Mouse (Mus musculus) spleen, postnatal 36 days (tissue): ENCODE measurements around the gene Tmem132d.
"Not testable (repeated sequence)": the region's sequence is repeated elsewhere in the genome, so short reads cannot be mapped to it uniquely, and the experiment has no call there.

Experiments used
- DNase-seq, 2 experiments: peaks; one replicate each; pipeline ENCODE4 v3.0.0; 2022; ENCODE audit warnings: low spot score in 2 of 2, mixed read lengths in 1 of 2

Tmem132d gene

DNA sequence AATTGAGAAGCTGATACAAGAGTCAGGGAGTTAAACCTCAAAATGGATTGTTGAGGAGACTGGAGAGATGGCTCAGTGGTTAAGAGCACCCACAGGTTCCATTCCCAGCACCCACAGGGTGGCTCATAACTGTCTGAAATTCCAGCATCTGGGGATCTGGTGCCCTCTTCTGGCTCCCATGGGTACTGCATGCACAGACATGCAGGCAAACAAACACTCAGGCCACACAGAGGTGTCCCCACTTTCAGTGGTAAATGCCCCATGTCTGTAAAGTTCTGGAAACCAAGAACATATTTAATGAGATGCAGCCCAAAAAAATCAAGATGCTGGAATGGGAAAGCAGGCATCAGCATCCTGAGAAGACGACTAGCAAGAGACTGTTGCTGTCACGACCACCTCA lies 333.4 kb downstream of the Tmem132d start:
- no peak for DNase-seq

DNA sequence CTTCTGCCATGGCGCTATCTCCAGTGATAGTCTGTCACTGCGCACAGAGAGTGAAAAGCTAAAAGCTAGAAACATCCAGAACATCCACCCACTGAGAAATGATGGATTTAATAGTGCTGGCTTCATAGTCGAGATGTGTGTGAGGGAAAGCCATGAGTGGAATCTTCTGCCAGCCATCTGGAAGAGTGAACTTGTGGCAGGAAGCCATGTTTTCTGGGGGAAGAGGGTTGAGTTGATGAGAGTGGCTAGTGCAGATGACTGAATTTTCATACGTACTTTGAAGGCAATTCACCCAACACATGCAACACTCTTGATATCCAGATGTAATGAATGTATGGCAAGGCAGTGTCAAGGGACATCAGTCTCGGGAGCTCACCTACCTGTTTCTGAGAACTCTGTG lies 342.3 kb downstream of the Tmem132d start:
- DNase-seq, result no peak

DNA sequence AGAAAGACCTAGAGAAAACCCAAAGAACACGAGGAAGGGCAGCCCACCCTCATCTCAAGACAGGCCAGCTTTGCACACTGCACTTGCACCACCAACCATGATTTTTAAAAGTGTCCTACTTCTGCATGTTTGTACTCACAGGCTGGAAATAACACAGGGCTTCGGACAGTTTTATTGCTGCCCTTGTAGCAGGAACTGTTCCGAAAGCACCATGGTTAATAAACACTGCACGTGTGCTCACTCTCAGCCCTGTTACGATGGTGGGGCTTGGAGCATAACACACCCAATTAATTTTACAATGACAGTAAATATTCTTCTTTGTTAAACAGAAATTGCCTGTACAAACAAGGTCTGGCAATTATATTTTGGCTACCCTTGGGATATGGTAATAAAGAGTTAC lies 357.4 kb downstream of the Tmem132d start:
- no peak for DNase-seq

DNA sequence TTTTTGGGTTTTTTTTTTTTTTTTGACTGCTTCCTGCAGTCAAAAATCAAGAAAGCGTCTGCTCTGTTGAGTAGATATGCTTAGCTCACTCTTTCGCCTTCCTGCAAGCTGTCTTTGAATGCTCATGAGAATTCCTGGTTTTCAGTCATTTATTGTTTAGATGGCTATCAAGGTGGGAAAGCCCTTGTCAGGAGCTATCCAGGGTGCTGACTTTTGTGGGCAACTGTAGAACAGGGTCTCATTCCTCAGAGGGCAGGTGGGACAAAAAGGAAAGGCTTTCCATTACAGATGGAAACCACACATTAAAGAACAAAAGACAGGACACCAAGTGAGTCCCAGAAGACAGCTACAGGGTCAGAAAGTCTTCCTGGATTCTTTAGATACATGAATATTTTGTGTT lies 360.3 kb downstream of the Tmem132d start:
- DNase-seq, result no peak

DNA sequence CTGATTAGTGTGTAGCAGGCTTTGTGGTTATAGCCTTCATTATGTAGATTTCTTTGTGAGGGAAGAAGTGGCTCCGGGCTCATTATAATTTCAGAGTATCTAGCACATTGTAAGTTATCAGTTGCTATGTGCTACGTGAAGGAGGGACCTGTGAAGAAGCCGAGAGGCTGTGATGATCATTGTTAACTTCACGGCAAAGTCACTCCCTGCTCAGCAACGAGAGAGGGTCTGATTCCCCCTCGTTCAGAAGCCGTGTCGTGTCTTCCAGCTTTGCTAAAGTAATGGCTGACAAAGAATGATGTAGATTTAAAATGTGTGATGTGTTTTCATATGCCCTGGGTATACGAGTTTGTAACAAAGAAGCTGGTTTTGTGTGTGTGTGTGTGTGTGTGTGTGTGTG lies 391.1 kb downstream of the Tmem132d start:
- DNase-seq, result no peak

DNA sequence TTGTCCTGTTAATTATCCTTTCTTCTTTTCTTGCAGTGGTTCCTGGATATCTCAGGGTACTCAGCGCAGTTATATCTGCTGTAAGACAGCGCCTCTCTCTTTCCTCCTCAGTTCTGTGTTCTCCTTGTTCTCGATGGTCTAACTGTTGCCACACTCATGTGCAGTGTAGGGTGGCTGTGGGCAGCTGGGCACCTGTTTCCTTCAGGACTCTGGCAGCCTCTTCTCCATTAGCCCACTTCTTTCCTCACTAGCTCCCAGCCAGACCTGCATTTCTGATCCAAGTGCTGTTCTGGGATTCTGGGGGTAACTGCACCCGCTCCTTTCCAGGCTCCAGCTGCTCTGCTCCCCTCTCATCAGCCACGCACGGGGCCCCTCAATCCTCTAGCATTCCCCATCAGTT lies 392.8 kb downstream of the Tmem132d start:
- no peak for DNase-seq

DNA sequence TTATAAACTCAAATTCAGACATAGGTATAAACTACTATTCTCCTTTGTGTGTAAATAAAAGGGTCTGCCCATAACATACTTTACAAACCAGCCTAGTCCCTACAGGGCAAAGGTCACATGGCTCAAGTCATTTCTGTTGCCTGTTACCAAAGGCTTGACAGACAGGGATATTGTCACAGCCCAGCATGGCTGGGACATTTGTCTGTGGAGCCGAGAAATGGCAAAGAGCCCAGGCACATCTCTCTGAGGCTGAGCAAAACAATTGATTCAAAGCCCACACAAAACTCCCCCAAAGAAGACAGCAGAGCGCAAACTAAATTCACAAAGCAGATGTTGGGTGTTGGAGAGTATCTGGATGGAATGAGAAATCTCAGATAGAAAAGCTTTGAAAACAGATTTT lies 405.8 kb downstream of the Tmem132d start:
- no peak for DNase-seq

DNA sequence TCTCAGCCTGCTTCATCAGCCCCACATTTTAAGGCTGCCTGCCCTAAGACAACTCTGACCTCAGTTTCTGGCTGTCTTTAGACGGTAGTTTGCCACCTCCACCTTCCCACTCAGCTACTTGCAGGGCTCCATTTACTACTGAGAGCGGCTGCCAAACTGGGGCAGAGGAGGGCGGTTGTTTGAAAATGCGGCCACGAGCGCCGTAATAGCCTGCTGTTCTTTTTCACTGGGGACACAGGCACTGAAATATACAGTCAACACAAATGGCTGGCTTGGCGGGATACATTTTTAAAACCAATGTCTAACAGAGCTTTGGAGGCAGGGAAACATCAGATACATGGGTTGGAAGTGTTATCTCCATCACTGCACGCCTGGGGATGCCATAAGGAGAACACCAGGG lies 428.2 kb downstream of the Tmem132d start:
- no peak for DNase-seq

DNA sequence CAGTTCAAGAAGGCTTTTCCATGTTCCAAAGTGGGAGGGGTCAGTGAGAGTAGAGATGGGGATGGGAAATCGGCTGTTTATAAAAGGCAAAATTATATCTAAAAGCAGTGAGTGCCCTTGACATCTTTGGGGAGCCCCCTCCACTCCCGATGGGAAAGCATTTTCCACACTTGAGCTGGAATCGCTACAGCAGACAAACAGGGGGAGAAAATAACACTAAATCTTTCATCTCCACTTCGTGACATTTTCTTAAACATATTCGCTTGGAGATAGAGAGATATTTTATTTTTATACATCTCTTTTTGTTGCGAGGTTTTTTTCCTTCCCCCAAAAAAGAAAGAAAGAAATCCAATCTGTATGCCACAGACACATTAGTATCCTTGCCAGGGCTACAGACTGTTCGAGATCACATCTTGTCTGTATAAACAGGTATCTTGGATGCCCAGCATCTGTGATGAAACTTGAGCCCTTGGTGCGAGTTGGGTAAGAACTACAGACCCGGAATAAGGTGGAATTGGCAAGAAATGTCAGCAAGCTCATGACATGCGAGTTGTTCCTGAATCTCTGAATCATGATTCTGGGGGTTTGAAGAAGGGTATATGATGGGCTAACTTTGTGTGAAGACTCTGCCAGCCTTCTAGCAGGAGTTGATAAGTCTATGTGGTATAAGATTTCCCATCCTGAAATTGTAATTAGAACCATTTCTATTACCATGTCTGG lies 436.2 kb downstream of the Tmem132d start:
- DNase-seq, result no peak

DNA sequence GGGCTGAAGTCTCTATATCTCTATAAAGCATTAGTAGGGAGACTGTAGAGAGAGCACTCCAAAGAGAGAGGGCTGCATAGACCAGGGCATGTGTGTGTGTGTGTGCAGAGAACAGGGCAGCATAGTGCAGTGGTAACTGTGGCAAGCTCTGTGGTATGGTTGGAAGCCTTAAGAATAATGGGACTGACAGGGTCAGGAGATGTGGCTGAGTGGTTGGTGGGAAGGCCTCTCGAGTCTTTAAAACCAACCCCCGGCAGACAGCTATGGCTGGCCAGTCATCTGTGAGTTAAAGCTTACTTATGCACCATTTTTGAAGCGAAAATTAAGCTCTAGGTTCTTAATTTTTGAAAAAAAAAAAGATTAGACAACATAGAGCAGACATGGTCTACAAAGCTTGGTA lies 439.4 kb downstream of the Tmem132d start:
- DNase-seq, result no peak

DNA sequence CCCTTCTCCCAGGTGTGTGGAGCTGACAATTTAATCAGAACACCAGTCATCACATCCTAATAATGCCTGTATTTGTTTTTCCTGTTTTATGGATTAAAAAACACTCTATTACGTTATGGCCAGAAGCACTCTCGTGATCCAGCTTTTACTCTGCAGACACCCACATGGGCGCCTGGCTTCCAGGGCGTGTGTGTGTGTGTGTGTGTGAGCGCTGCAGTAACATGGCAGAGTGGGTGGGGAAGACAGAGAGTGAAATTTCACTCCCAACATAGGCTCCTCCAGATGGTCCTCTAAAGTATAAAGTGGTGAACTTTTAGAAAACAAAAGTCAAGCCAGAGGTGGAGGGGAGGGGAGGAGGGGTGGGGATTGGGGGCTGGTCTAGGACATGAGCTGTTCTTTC lies 442.1 kb downstream of the Tmem132d start:
- DNase-seq, result no peak

DNA sequence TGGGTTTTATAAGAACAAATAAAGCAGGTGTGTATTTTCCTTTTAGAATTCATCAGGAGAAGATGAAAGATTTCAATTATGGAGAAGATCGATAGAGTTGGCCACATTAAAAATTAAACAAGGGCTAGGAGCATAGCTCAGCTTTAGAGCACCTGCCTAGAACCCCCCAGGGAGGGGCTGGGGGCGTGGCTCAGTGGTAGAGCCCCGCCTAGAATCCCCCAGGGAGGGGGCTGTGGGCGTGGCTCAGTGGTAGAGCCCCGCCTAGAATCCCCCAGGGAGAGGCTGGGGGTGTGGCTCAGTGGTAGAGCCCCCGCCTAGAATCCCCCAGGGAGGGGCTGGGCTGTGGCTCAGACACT lies 452.9 kb downstream of the Tmem132d start:
- DNase-seq, result not testable (repeated sequence)

DNA sequence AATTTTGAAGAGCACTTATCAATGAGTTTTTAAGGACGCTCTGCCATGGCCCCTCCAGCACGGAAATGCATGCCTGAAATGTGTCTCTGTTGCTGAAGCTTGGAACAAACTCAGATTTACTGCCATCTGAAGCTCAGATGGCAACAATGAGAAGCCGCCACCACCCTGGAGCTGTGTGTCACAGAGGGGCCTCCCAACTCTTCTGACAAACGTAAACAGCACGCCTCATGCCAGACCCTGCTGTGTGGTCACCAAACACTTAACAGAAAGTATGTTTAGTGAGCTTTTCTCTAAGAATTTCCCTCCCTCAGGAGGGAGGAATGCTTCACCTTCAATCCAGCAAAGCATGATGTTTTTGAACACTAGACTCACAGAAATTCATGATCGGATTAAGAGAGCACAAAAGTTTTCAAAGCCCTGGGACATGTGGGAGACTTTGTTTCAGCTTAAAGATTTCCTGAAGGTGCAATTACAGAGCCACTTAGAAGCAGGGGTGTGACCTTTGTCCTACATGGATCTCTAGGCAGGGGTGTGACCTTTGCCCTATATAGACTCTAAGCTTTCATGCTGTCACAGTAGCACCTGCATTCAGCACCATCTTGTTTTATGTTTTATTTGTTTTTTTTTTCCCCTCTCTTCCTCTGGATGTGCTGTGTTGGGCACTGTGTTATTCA lies 453.4 kb downstream of the Tmem132d start:
- DNase-seq, result no peak

DNA sequence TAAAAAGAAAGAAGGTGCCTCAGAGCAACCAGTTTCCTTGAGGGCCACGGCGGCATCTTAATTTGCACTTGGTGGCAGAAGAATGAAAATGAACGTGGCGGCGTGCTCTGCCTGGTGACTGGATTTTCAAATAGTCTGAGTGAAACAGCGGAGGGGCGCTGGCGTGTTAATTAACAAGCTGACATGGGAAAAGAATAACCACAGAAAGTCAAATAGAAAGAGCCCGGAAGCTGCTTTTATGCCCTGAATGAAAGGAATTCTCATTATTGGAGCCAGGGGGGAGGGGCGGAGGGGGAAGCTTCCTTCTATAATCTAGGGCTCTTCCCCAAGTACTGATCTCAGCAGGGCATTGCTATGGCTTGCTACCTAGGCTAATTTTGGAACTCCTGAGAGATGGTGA lies 456.2 kb downstream of the Tmem132d start:
- no peak for DNase-seq

DNA sequence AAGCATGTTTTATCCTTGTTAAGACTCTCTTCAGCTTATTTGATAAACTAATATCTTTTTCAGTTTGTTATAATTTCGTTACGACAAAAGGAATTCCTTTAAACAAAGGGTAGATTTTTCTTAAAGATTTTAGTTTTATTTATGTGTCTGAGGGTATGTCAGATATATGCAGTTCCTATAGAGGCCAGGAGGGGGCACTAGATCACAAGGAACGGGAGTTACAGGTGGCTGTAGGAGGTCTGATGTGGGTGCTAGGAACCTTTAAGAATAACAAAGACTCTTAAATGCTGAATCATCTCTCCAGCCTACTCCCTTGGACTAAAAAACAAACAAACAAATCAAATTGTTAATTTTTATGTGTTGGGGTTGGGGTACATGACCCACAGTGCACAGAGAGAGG lies 467.2 kb downstream of the Tmem132d start:
- no peak for DNase-seq

DNA sequence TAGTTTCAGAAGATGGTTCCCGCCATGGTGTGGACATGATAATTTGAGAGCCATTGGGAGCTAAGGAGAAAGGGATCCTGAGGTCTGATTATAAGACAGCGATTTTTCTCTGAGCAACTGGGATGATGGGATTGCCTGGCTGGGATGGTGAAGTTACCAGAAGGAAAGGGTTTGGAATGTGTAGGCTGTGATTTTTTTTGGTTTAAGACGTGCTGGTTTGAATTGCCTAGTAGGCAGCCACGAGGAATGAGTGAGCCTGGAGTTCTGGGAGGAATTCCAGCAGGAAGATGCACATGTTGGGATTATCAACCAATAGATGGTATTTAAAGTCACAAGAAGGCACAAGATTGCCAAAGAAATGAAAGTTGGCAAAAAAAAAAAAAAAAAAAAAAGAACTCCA lies 470.2 kb downstream of the Tmem132d start:
- DNase-seq, result no peak

DNA sequence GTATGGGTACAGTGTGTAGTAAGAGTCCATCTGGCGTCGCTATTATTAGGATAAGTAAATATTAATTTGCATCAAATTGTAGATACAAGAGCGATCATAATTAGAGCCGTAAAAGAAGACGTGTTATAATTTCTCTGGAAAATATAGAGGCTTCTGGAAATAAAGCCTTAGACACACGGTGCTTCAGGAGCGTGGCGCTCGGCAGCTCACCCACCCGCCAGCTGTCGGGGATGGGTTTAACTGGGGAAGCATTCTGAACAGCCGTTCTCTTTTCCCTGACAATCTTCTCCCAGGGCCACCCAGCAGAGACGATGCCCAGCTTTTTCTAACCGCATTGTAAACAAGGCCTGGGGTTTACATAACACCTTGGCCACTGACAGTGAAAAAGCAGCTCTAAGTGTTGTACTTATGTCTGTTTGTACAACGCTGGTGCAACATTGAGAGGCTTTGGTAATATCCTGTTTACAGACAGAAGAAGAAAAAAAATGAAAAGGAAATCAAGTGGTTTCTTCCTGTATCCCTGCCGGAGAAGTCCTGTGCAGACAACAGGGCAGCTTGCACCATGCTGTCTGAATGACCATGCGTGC lies 476.3 kb downstream of the Tmem132d start:
- no peak for DNase-seq

DNA sequence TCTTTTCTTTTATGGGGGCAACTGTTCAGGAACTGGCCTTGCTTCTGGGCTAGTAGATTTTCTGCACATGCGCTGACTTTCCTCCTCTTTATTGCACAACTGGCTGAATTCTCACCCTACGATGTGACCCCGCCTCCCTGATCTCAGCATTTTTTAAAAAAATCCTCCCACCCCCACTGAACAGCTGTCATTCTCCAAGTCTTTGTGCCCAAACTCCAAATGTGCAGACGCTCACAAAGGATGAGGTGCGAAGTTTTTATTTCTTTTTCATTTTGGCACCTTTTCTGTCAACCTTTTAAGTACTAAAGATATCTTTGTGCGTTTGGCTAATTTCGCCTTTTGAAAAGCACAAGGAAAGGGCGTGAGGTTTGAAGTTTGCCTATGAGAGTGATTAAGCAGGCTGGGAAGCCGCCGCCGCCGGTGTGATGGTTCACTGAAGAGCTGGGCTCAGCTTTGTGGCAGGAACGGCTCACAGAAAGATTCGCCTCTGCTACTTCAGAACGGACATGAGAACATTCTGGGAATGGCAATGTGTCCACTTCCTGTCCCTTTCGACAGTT lies 478.6 kb downstream of the Tmem132d start:
- DNase-seq, result no peak

DNA sequence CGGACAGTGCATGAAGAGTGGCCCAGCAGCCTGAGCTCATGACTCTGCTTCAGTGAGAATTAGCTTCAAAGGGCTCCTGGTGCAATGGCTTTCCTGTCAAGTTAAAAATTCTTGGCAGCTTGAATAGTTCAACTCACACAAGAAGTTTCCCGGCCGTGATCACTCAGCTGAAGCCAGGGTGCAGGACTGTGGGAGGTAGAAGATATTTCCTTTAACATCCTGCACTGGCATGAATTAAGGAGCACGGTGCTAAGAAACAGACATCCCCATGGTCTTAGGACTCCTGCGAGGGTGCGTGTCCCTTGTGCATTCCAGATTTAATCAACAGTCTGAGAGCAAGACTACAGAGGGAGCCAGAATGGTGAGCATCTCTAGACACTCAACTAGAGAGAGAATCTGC lies 480.1 kb downstream of the Tmem132d start:
- no peak for DNase-seq

DNA sequence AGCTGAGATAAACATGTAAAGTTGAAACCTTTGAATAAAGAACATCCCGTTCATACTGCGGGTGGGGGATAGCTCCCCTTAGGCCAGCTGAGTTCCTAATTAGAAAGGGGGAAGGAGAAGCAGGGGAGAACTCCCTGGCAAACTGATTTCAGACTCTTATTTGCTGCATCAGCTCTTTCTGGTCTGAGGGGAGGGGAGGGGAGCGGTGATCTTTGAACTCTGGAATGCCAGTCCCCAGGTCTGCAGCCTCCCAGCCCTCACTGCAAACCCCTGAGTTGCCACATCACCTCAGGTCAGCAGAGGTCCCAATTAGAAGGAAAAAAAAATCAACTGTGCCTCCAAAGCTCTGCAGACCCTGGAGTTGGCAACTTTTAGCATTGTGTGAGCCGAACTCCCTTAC lies 482.3 kb downstream of the Tmem132d start:
- no peak for DNase-seq

DNA sequence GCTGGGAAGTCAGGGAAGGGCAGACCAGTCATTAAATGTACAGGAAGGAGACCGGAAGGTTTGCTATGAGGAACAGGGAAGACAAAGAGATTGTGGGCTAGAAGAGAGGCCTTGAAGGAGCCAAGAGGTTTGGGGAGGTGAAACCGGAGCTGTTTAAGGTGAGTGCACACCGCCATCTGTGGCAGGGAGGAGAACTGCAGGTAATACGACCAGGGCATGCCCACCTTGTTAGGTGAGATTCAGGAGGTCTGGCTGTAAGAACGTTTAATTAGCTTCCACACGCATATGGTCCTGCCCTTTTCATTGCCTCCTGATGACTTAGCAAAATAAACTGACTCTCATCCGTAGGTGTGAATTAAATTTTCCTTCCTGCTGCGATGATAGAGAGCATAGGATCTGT lies 485.6 kb downstream of the Tmem132d start:
- DNase-seq, result no peak

DNA sequence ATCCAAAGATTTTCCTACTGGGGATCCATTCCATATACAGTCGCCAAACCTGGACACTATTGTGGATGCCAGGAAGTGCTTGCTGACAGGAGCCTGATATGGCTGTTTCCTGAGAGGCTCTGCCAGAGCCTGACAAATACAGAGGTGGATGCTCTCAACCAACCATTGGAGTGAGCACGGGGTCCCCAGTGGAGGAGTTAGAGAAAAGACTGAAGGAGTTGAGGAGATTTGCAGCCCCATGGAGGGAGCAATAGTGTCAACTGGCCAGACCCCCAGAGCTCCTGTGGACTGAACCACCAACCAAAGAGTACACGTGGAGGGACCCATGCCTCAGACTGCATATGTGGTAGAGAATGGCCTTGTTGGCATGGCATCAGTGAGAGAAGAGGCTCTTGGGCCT lies 490.7 kb downstream of the Tmem132d start:
- DNase-seq, result not testable (repeated sequence)

DNA sequence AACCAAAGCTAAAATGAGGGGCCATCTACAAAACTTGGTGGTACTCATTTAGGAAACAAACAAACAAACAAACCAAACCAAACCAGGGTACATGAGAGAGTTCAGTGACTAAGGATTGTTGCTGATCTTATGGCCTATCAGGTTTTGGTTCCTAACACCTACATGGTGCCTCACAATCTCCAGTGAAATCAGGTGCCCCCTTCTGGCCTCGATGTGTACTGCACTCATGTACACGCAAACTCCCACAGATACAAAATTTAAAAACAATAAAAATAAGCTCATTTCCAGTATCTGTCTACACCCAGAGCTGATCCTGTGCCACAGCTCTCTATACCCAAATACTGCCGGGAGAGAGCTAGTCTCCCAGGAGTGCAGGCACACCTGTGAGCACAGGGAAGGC lies 495.0 kb downstream of the Tmem132d start:
- no peak for DNase-seq
